Mouse (Mus musculus): ENCODE results near the gene Gabrr3. TPM values are rescaled to one million over a fixed set of nuclear protein-coding genes. Genes with fewer than 3 reads are reported as not detected.

The Gabrr3 gene
- total and polyA plus RNA-seq, 2 experiments = not detected

DNA sequence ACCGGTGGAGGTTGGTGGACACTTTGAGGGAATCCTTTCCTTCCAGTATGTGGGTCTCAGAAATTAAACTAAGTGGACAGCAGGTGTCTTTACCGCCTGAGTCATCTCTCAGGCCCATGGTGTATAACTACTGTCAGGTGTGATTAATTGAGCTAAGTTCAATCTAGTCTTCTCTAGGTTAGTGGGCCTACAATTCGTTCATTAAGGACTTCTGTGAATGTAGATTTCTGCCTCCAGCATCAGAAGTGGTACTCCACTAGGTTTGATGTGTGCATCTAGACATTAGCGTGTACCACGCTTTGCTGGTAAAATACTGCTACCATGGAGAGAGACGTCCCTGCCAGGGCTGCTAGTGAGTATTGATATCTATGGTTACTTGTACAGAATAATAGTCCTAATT lies 65.4 kb downstream of the Gabrr3 start:
- peaks cover 6% of the 10 kb centered on the region; the same call in 1 of the 2 replicates for H3K79me2 ChIP-seq (ENCODE audit: control insufficient read depth, insufficient read depth, low read length)
- H3K27ac ChIP-seq (replicated peaks; ENCODE audit: insufficient read depth, low read depth, low read length) = no peak overlapping the region
- H3K27me3 ChIP-seq (ENCODE audit: control insufficient read depth, insufficient read depth, low read length) = no peaks in the 10 kb centered on the region
- peaks cover 3% of the 10 kb centered on the region; the same call in 1 of the 2 replicates for H3K4me1 ChIP-seq (ENCODE audit: control insufficient read depth, insufficient read depth, low read length)
- DNase-seq (ENCODE audit: extremely low read depth, low read depth, low spot score) = no peak
- H3K9ac ChIP-seq (ENCODE audit: low read depth, low read length) = no peak overlapping the region
- WGBS = 51% methylated on average over 6 of the region's 6 CpGs
- H3K4me3 ChIP-seq (ENCODE audit: insufficient read depth, low read depth, low read length) = peak overlapping the region; percentile 100; the same call in 1 of the 2 replicates
- H3K36me3 ChIP-seq (ENCODE audit: control insufficient read depth, insufficient read depth, low read length) = peaks cover 17% of the 10 kb centered on the region
- TF ChIP-seq POLR2A (IDR thresholded peaks at IDR 0.05; ENCODE audit: extremely low read depth, insufficient read depth, low read length) (no peak), CTCF (IDR thresholded peaks at IDR 0.05; ENCODE audit: low read depth, low read length) (no peak)

DNA sequence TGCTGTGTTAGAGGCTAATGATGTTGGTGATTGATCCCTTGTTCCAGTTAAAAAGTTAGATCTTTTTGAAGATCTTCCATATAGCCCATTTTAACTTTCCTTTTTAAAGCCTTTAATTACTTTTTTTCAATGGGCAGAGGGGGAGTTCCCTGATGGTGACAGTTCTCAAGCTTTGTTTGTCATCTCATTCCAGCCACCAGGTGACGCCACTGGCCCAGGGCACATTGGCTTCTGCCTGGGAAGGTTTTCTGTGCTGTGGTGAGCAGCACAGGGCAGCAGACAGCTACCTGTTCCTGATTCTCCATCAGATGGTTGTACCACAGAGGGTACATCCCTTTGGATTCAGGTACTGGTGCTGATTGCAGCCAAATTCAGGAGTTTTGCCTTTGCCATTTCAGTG lies 67.7 kb downstream of the Gabrr3 start:
- Histone ChIP-seq H3K9ac (ENCODE audit: low read depth, low read length) (no peak overlapping the region), H3K4me3 (ENCODE audit: insufficient read depth, low read depth, low read length) (no peak overlapping the region), H3K4me1 (ENCODE audit: control insufficient read depth, insufficient read depth, low read length) (peaks cover 3% of the 10 kb centered on the region; the same call in 1 of the 2 replicates), H3K36me3 (ENCODE audit: control insufficient read depth, insufficient read depth, low read length) (peaks cover 26% of the 10 kb centered on the region), H3K27me3 (ENCODE audit: control insufficient read depth, insufficient read depth, low read length) (no peaks in the 10 kb centered on the region), H3K27ac (replicated peaks; ENCODE audit: insufficient read depth, low read depth, low read length) (no peak overlapping the region), H3K79me2 (ENCODE audit: control insufficient read depth, insufficient read depth, low read length) (peaks cover 6% of the 10 kb centered on the region; the same call in 1 of the 2 replicates)
- no peak for DNase-seq (ENCODE audit: extremely low read depth, low read depth, low spot score)
- WGBS = 29% methylated on average over 1 of the region's 1 CpGs
- no peak for TF ChIP-seq POLR2A (IDR thresholded peaks at IDR 0.05; ENCODE audit: extremely low read depth, insufficient read depth, low read length)
- peak; percentile 87 for TF ChIP-seq CTCF (IDR thresholded peaks at IDR 0.05; ENCODE audit: low read depth, low read length)

DNA sequence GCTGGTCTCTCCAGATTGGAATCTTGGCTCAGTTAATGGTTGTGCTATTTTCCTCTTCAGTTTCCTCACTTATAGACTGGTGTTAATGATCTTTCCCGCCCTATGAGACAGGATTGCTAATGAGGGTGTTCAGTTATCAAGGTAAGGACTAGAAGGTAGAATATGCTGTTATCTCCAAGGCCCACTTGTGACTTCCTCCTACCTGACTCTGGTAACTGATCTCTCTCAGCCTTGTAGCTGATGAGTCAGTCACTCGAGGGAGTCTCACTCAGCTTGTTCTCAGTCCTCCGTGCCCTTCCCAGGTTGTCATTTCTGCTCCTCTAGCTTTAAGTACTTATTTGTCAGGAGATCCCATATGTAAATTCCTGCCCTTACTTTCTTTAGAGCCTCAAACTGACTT lies 70.8 kb downstream of the Gabrr3 start:
- no peak overlapping the region for H3K27ac ChIP-seq (replicated peaks; ENCODE audit: insufficient read depth, low read depth, low read length)
- H3K27me3 ChIP-seq (ENCODE audit: control insufficient read depth, insufficient read depth, low read length) = no peaks in the 10 kb centered on the region
- H3K36me3 ChIP-seq (ENCODE audit: control insufficient read depth, insufficient read depth, low read length) = peaks cover 47% of the 10 kb centered on the region
- H3K79me2 ChIP-seq (ENCODE audit: control insufficient read depth, insufficient read depth, low read length) = no peaks in the 10 kb centered on the region
- no peaks in the 10 kb centered on the region for H3K4me1 ChIP-seq (ENCODE audit: control insufficient read depth, insufficient read depth, low read length)
- no peak overlapping the region for H3K4me3 ChIP-seq (ENCODE audit: insufficient read depth, low read depth, low read length)
- DNase-seq (ENCODE audit: extremely low read depth, low read depth, low spot score) = no peak
- 91% methylated on average over 3 of the region's 3 CpGs for WGBS
- TF ChIP-seq POLR2A (IDR thresholded peaks at IDR 0.05; ENCODE audit: extremely low read depth, insufficient read depth, low read length) (no peak), CTCF (IDR thresholded peaks at IDR 0.05; ENCODE audit: low read depth, low read length) (no peak)
- no peak overlapping the region for H3K9ac ChIP-seq (ENCODE audit: low read depth, low read length)

DNA sequence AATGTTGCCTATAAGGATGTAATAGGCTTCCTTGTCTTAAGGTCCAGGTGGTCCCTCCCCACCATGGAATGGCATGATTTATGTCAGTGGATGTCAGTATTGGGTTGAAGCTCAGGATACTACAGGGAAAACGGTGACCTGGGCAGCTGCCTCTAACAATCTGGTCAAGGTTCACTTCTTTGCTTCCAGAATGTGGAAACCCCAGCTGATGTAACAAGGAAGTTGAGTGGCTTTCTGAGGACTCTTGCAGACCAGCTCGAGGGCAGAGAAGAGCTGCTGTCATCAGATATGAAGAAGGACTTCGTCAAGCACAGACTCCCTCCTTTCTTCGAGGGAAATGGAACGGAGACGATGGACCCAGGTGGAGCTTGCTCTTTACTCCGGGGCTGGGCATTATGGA lies 80.1 kb downstream of the Gabrr3 start:
- Histone ChIP-seq H3K36me3 (ENCODE audit: control insufficient read depth, insufficient read depth, low read length) (peaks cover 65% of the 10 kb centered on the region), H3K9ac (ENCODE audit: low read depth, low read length) (no peak overlapping the region), H3K79me2 (ENCODE audit: control insufficient read depth, insufficient read depth, low read length) (no peaks in the 10 kb centered on the region), H3K4me3 (ENCODE audit: insufficient read depth, low read depth, low read length) (no peak overlapping the region), H3K4me1 (ENCODE audit: control insufficient read depth, insufficient read depth, low read length) (no peaks in the 10 kb centered on the region), H3K27ac (replicated peaks; ENCODE audit: insufficient read depth, low read depth, low read length) (no peak overlapping the region), H3K27me3 (ENCODE audit: control insufficient read depth, insufficient read depth, low read length) (no peaks in the 10 kb centered on the region)
- WGBS = 78% methylated on average over 7 of the region's 7 CpGs
- DNase-seq (ENCODE audit: extremely low read depth, low read depth, low spot score) = no peak
- no peak for TF ChIP-seq CTCF (IDR thresholded peaks at IDR 0.05; ENCODE audit: low read depth, low read length)
- TF ChIP-seq POLR2A (IDR thresholded peaks at IDR 0.05; ENCODE audit: extremely low read depth, insufficient read depth, low read length) = no peak

DNA sequence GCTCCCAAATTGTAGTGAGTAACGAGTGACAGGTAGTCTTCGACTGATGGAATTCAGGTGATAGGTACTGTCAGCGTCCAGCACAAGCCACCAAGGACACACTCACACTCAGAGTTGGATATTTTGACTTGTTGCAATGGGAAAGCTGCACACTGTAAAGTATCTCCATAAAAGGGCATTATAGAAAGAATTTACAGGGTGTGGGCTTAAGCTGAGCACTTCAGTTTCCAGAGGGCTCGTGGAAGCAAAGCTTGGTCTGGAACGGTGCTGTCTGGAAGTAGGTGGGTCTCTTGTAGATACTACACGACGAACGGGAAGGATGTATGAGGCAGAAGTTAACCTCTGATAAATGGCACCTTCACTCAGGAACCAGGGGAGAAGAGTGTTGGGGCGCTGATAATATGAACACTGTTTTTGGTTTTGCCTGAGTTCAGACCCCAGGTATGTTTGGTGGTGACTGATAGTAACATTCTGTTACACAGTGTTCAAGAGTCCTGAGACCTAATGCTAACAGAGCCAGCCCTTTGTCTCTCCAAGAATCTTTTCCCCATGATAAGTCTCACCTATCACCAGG lies 80.9 kb downstream of the Gabrr3 start:
- Histone ChIP-seq H3K4me1 (ENCODE audit: control insufficient read depth, insufficient read depth, low read length) (no peaks in the 10 kb centered on the region), H3K9ac (ENCODE audit: low read depth, low read length) (no peak overlapping the region), H3K79me2 (ENCODE audit: control insufficient read depth, insufficient read depth, low read length) (no peaks in the 10 kb centered on the region), H3K27me3 (ENCODE audit: control insufficient read depth, insufficient read depth, low read length) (no peaks in the 10 kb centered on the region), H3K36me3 (ENCODE audit: control insufficient read depth, insufficient read depth, low read length) (peaks cover 67% of the 10 kb centered on the region), H3K27ac (replicated peaks; ENCODE audit: insufficient read depth, low read depth, low read length) (no peak overlapping the region), H3K4me3 (ENCODE audit: insufficient read depth, low read depth, low read length) (no peak overlapping the region)
- WGBS = 90% methylated on average over 9 of the region's 9 CpGs
- TF ChIP-seq POLR2A (IDR thresholded peaks at IDR 0.05; ENCODE audit: extremely low read depth, insufficient read depth, low read length) = no peak
- TF ChIP-seq CTCF (IDR thresholded peaks at IDR 0.05; ENCODE audit: low read depth, low read length) = no peak
- DNase-seq (ENCODE audit: extremely low read depth, low read depth, low spot score) = no peak

DNA sequence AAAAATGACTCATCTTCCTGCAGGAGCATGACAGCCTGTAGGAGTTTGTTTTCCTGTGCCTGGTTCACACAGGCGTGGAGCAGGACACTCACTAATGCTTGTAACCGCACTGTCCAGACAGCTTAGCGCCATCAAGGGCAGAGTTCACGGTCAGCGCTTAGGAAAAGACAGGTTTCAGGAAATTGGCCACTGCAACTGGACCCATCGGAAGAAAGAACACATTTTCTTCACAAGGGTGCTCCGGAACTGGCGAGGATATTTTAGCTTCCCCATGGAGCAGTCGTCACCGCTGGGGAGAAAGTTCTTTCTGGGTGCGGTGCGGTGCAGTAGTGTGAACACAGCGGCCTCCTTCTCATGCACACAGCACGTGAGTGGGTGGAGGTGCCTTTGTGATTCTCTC lies 86.1 kb downstream of the Gabrr3 start:
- no peaks in the 10 kb centered on the region for H3K4me1 ChIP-seq (ENCODE audit: control insufficient read depth, insufficient read depth, low read length)
- H3K79me2 ChIP-seq (ENCODE audit: control insufficient read depth, insufficient read depth, low read length) = no peaks in the 10 kb centered on the region
- H3K4me3 ChIP-seq (ENCODE audit: insufficient read depth, low read depth, low read length) = no peak overlapping the region
- no peak overlapping the region for H3K27ac ChIP-seq (replicated peaks; ENCODE audit: insufficient read depth, low read depth, low read length)
- peaks cover 70% of the 10 kb centered on the region for H3K36me3 ChIP-seq (ENCODE audit: control insufficient read depth, insufficient read depth, low read length)
- WGBS = 80% methylated on average over 14 of the region's 14 CpGs
- no peak overlapping the region for H3K9ac ChIP-seq (ENCODE audit: low read depth, low read length)
- H3K27me3 ChIP-seq (ENCODE audit: control insufficient read depth, insufficient read depth, low read length) = no peaks in the 10 kb centered on the region
- no peak for TF ChIP-seq POLR2A (IDR thresholded peaks at IDR 0.05; ENCODE audit: extremely low read depth, insufficient read depth, low read length)
- TF ChIP-seq CTCF (IDR thresholded peaks at IDR 0.05; ENCODE audit: low read depth, low read length) = no peak
- DNase-seq (ENCODE audit: extremely low read depth, low read depth, low spot score) = peak; percentile 12
